Mouse (Mus musculus) T-helper 1 cell (primary cell): ENCODE measurements at regions not wholly inside any gene's neighbourhood (a gene's known extent, or its start where the extent isn't known, plus 50 kb on each side); places are given as distances from the start of the nearest gene placed in this dataset.

Source experiments
- in situ Hi-C: fragments of 300-600 bp; cut with MboI, MseI; formaldehyde crosslinking; loops from one replicate; pipeline ENCODE4 v1.15.1; 2025; ENCODE audit warnings: high pct_unique_total_duplicates

DNA sequence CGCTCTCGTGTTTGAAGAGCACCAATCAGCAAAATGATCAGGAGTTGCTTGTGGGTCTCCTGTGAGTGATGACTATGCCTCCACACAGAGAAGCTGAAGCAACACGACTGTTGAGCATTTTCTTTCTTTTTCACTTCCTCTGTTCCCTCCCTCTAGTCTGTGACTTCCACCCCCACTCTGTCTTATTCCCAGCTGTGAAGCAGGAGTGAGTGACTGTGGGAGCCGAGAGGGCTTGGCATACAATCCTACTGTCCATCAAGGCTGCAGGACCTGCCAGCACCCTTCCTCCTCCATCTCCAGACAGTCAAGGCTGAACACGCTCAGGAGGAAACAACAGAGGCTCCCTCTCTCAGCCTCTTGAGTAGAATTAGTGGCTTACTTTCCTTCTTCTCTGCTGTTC lies 401.3 kb downstream of the Plcl1 start:
- in situ Hi-C loops = no loop called here

DNA sequence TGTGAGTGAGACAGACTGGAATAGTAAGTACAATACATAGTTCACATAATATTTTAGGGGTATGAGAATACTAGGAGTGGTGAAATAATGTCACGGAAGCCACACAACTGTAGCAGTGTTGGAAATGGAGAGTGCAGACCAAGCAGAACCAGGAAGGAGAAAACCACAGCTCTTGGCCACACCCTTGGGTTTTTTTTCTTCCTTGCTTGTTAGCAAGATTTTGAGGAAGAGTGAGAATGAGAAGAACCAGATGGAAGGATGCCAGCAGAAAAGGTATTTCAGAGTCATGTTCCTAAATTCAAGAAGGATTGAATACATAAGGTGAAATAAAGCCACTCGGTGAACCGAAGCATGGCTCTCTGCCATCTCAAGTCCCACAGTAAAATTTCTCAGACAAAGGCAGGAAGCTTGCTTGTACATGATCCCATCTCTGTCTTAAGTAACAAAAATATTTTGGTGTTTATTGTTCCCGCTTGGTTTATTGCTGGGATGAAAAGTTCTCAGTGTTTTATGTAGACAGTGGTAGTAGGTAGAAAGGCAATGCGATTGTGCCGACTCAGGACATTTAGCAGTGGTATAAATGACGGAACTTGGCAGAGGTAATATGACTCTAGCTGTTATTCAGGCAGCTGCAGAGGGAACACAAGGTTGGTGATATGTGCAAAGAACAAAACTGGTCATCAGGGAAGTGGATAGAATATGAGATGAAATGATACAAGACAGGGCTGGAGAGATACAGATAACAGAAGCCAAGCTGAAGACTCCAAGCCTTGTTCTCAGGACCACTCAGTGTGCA lies 403.2 kb downstream of the Plcl1 start:
- in situ Hi-C loops = no loop called here

DNA sequence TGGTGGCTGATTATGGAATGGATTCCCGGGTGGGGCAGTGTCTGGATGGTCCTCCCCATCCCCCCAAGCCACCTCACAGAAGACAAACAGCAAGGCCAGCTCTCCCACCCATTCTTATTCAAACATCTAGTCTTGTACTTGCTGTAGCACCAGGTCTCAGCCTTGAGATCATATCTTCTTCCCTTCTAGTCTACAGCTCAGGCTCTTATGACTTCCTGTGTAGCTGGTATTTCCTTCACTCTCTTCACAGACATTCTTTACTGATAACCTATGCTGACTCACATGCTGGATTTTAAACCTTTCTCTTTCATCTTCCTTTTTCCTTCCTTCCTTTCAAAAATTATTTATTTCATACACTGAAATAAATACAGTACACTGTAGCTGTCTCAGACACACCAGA lies 406.8 kb downstream of the Plcl1 start:
- in situ Hi-C loops = no loop called here

DNA sequence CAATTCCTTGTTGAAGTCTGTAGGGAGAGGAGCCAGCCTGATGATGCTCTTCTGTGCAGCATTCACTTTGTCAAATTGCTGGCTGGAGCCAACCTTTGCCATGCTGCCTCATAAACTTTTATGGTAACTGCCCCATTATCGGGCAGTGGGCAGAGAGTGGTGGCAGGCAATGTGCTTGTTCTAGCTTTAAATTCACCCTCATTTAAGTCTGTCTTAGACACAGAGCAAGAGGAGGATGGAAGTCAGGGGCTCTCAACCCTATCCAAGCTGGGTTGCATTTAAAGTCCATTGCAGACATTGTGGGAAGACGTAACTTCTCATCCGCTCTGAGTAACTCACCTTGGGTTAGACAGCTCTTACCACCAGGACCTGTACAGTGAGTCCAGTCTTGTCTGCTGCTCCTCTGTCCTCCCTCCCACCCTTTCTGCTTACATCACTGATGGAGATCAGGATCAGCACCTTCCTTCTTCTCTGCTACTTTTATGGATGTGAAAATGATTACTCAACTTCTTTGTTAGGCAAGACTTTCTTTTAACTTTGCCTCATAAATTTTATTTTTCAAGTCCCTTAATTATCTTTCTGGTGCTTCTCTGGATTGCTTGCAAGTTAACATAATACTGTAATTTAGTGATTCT lies 415.3 kb downstream of the Plcl1 start:
- in situ Hi-C loops = no loop called here

DNA sequence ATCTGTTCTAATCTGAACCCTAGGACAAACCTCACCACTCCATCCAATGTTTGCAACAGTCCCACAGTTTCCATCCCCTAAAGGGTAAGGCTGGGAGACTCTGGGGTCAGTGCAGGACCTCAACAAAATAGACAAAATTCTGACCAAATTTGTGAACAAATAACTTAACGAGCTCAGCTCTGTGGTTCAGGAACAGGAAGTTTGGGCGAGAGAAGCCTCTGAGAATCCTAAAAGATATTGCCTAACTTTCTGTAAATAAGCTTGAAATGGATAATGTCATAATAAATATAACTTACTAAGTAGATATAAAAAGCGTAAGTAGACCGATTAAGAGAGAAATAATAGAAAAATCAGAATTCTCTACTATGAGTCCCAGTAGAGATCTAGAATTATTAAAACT lies 416.9 kb downstream of the Plcl1 start:
- in situ Hi-C loops = no loop called here

DNA sequence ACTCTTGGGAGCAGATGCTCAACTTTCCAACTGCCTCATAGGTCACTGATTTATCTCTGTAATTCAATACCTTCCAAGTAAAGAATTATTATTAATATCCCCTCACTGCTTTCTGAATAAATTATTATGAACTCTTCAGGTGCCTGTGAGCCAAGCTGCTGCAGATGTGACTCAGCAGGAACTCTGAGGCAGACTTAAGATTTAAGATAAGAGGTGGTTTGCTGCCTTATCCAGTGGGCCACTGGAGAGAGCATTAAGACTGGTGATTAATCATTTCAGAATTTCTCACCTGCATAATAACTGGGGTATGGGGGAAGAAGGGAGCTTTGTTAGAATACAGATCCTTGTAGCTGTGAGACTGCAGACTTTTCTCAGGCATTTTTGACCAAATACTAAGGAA lies 421.5 kb downstream of the Plcl1 start:
- in situ Hi-C loops = loop anchor here (5.0 kb wide), 1 partner anchor 60 kb away; no protein-coding TSS in a partner anchor

DNA sequence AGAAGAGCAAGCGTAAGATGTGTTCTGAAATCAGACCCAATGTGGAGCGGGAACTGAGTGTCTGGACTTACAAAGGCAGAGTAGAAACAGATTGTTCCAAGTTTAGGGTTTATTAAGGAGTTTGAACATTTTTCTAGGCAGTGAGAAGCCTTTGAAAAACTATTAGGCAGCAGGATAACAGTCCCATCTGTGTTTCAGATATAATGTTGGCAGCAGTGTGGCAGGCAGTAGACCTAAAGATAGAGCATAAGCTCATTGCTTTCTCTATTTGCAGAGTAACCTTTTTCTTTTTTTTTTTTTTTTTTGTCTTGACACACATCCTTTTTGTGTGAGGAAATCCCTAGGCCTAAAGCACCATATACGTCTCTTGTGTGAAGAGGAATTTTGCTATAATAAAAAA lies 429.6 kb downstream of the Plcl1 start:
- in situ Hi-C loops = no loop called here

DNA sequence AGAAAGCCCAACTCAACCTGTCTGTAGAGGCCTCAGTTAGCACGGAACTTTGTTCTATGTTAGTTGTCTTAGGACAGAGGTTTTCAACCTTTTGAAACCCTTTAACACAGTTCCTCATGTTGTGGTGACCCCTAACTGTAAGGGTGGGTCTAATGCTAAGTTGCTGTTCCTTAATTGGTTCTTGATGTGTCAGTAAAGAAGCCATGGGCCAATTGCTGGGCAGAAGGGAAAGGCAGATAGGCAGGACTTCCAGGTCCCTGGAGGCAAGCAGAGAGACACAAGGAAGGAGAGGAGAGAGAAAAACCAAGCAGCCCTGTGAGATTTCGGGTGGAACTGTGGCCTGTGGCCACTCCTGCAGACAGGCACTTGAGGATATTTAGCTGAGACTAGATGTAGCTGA lies 431.0 kb downstream of the Plcl1 start:
- in situ Hi-C loops = no loop called here

DNA sequence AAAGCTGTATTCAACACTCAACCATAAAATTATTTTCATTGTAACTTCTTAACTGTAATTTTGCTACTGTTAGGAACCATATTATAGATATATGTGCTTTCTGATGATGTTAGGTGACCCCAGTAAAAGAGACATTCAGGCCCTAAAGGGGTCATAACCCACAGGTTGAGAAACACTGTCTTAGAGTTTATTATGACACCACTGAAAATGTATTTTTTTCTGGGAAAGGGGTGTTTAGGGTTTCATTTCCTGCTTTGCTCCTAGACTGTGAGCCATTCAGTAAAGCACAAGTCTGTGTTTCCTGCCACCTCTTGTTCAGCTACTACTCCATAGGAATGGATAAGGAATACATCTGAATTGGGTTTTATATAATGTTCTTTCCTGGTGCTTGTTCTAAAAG lies 431.6 kb downstream of the Plcl1 start:
- in situ Hi-C loops = no loop called here

DNA sequence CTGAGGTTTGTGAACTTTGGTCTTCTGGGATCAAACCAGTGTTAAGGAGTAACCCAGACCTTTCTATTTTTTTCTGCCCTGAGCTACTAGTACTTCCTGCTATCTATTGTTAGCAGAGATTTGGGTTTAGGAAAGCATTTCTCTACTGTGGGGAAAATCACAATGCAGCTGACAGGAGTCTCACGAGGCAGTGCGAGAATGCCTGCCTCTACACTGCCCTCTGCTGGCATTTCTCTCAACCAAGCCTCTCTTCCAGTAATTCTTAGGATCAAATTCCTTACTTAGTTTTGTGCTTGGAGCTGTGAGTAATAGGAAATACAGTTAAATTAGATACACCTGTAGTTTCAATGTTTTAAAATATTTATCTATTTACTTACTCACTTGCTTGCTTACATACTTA lies 432.4 kb downstream of the Plcl1 start:
- in situ Hi-C loops = no loop called here

DNA sequence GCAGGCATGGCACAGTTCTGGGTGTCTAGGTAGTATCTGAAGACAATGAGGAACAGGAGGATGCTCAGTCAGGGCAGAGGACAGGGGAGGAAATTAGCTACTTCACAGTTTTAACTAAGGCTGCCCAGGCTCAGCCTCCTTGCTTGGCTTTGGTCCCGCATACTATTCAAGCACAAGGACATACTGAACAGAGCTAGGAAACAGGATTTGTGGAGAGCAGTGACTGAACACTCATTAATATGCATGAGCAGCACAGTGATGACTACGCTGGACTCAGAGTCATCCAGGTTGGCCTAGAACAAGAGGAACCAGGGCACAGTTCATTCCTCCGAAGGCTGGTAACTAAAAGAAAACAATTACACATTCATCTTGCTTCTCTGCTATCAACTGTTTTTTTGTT lies 443.1 kb downstream of the Plcl1 start:
- in situ Hi-C loops = no loop called here

DNA sequence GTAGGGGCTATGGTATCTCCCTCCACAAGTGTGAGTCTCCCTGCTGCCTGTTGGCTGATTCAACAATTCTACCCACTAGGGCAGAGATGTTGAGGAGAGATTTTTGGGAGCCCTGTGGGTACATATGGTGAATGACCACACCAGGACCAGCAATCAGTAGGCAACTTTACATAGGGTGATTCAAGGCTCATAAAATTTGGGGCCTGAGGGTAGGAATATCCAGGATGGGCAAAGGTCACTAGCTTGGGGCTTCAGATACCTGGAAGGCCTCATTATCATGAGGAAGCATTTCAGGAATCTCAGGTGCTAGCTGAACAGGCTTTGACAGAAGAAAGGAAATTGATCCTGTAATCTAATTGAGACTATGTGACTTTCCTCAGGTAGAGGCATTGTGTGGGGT lies 446.6 kb downstream of the Plcl1 start:
- in situ Hi-C loops = no loop called here

DNA sequence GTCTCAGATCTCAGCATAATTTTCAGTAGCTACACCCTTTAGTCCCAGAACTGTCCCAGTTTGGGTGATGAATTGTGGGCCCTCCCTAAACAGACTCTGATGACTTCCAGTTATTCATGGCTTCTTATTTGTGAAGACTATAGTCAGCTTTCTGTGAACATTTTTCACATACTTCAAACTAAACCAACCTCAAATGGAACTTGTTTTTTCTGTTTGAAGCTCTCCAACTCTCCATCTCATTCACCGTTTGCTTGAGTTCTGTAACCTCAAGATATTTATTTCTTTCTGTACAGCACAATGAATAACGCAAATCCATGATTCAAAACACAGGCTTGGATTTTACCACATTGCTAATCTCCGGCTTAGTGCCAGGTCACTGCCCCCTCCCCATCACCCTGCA lies 453.4 kb downstream of the Plcl1 start:
- in situ Hi-C loops = no loop called here

DNA sequence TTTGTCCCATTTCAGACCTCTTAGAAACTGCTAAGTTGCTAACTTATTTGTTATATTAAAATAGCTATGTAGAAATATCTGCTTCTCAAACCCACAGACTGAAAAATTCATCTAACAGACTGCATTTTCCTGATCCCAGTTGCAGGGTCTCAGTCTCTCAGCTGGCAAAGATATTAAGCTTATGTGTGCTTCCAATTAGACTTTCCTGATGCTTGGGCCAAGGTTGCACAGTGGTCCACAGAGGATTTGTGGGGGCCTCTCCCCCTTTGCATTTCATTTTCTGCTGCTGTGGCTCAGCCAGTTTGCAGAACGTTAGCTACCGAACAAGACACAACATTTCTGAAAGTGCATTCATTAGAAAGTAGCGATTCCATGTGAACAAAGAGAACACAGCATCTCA lies 457.4 kb downstream of the Plcl1 start:
- in situ Hi-C loops = no loop called here

DNA sequence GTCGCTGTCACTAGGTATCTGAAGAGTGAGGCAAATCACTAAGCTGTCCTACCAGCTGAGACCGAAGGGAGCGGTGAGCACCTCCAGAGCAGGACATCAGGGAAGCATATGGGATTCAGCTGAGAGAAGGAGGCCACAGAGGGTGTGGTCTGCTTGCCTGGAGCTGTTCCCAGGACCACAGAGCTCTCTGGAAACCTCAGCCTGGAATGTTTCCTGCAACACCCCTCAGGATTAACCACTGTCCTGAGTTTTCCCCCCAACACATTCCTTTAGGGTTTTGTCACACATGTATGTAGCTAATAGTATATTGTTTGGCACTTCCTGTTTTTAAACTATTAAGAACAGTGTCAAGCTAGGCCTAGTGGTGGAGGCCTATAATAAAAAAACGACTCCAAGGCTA lies 459.6 kb downstream of the Plcl1 start:
- in situ Hi-C loops = no loop called here

DNA sequence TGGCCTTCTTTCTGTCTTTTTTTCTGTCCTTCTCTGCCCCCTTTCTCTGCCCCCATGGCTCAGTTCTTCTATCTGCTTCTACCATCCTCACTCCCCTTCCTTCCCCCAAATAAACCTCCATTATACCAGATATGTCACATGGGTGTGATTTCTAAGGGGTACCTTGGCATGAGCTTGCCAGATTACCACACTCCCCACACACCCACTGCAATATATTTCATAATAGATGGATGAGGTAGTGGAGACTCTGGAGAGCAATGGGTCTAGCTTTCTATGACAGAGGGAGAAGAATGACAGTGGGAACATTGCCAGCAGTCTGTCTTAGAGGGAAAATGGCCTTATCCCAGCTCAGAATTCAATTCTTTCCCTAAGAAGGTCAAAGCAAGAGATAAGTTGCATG lies 461.0 kb downstream of the Plcl1 start:
- in situ Hi-C loops = no loop called here

DNA sequence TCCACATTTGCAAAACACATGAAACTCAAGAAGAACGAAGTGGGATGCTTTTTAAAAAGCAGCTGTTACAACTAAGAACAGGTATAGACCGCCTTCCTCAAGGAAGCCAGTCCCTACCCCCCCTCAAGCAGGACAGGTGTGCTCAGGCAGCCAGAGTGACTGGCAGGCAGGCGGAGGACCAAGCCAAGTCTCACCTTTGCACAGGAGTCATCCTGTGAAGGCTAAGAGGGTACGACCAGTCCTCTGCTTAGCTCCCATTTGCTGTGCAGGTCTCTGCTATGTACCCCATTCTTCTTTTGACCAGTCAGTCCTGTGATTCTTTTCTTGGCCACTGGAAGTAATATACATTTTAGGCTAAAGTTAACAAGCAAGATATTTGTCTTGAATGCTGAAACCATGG lies 467.9 kb downstream of the Plcl1 start:
- in situ Hi-C loops = loop anchor here (10.0 kb wide), 1 partner anchor 469 kb away; the partner anchor contains the start of gene Plcl1

DNA sequence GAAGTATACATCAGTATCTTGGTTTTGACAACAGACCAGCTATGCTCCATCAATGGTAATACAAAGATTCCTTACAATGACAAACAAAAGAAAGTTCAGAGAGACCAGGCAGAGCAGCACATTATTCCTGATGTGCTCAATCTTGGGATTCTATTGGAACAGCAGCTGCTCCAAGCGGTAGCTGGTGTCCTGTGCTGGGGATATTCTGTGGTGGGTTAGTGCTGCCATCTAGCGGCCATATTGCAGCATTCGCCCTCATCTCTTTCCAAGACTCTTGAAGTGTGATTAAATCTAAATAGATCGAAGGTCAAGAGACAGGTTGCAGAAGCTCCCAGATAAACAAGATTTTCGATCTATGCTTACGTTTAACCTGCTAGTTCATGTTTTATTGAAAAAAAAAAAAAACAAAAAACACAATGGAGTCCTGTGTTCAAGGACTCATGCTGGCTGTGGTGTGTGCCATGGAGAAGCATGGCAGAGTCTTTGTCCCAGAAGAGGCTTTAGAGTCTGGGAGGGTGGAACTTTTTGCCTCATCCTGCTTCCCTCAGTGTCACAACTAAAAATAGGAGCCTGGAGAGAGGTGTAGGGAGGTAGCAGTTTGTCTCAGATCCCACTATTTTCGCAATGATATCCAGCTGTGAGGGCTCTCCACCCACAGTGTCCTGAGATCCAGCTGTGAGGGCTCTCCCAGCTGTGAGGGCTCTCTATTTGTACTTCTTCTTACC lies 468.6 kb downstream of the Plcl1 start:
- in situ Hi-C loops = loop anchor here (10.0 kb wide), 1 partner anchor 470 kb away; the partner anchor contains the start of gene Plcl1

DNA sequence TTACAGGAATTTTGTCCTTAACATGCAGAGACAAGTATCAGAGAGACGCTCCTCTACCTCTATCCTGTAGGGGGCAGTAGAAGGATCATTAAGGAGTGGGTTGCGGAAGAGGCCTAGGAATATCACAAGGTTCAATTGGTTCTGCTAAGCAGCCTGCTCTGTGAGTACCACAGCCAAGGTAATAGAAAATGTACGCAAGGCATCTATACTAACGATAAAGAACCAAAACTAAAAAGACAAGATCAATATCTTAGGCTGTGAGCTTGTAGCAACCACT lies 469.1 kb downstream of the Plcl1 start:
- in situ Hi-C loops = loop anchor here (10.0 kb wide), 1 partner anchor 470 kb away; the partner anchor contains the start of gene Plcl1

DNA sequence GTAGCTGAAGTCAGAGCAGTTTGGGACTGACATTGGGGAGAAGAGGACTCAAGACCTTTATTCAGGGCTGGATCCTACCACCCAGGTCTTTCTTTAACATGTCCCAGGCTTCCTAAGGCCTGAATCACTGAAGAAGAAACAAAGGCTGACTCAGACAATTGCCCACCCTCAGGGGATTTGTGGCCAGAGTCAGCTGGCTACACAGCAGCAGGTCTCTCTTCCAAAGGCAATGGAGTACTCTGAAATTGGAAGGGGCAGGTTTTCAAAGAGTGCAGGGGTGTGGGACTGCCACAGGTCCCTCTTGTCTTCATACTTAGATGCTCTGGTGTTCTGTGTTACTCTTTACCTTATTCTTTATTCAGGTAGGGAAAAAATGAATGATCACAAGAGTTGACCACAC lies 478.9 kb downstream of the Plcl1 start:
- in situ Hi-C loops = loop anchor here (10.0 kb wide), 1 partner anchor 1330 kb away; no protein-coding TSS in a partner anchor

DNA sequence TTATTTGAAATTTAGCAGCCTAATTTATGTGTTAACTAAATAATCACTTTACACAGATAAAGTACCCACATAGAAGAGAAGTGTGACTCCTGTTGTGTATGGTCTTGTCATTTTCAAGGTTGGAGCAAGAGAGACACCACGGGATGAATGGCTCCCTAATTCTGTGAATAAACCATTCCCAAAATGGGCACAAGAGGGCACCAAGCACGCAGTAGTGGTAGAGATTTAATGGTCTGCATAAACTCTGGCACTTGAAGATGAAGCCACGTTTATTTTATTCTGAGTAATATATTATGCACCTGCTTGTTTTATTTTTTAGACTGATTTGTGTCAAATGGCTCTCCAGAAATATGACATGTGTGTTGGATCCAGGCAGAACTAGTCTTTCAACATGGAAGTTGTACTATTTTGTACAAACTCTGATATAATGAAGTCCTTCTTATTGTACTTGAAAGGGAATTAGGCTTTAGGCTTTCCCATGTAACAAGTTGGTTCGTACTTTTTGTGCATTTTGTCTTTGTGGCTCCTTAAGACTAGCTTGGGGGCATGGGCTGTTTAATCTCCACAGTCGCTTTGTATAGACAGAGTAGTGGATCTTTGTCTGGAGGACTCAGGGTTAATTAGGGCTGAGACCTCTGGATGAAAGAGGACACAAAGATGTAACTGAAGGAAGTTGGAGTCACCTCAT lies 480.8 kb downstream of the Plcl1 start:
- in situ Hi-C loops = loop anchor here (10.0 kb wide), 1 partner anchor 1328 kb away; no protein-coding TSS in a partner anchor

DNA sequence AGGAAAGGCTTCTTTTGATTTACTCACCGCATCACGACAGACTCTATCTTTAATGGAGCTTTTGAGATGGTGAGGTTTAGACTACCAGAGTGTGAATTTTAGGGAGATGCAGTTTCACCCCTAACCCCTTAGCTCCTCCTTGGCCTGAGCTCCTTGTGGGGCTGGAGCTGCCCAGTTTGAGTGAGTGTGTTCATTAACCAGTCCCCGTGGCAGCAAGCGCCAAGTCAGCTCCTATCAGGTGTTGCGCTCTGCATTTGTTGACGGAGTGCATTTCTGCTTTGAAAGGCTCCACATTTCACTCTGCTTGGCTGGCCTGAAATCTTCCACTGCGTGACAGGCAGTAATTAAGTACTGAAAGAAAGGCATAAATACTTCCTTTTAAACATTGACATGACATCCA lies 481.7 kb downstream of the Plcl1 start:
- in situ Hi-C loops = loop anchor here (10.0 kb wide), 1 partner anchor 1327 kb away; no protein-coding TSS in a partner anchor
